Mouse (Mus musculus): ENCODE data around the gene Pafah1b3.
A peak's percentile ranks its signal among the peaks of the same experiment; 100 is the strongest.

The Pafah1b3 gene

GRCm38 (mm10) chr7:25305956-25306613, 8.3 kb upstream of the Pafah1b3 start, which contains the start of gene Tmem145:
Tmem145 (plus strand) TSS chr7:25306106.
- DNase-seq (ENCODE audit: low read depth) = peak; percentile 57

DNA sequence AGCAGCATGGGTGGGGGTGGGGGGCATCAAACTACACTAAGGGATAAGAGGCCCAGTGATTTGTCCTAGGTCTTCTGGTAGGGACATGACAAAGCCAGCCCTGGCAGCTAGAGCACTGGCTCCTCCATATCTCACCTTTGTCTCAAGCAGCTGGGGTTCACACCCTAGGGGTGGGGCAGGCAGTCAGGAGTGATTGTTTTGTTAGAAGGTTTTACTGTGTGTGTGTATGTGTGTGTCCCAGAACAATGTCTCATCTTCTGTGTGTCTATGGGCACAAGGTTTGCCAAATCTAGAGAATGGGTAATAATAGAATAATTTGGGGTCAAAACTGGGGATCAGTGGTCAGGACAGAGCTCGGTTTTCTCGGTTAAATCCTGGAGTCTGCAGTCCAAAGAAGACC, 7.7 kb upstream of the Pafah1b3 start:
- DNase-seq (ENCODE audit: low read depth) = no peak

DNA sequence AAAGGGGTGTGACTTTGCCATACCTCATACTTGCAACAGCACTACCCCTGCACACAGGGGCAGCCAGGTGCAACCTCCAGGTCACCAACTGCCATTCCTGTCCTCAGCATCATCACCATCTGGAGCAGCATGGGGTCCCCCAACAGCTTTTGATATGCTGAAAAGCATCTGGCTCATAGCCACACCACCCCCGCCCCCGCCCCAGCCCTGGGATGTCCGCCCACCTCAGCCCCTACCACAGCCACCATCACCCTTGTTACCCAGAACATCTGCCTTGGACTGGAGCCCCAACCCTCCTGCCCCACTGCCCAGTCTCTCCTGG, 5.9 kb upstream of the Pafah1b3 start:
- DNase-seq (ENCODE audit: low read depth) = no peak

GRCm38 (mm10) chr7:25303003-25303684, 5.4 kb upstream of the Pafah1b3 start:
- no peak for DNase-seq (ENCODE audit: low read depth)

GRCm38 (mm10) chr7:25301063-25301462, 3.3 kb upstream of the Pafah1b3 start, which contains the start of gene Prr19:
Prr19 (plus strand) TSS chr7:25301411.
- no peak for DNase-seq (ENCODE audit: low read depth)

DNA sequence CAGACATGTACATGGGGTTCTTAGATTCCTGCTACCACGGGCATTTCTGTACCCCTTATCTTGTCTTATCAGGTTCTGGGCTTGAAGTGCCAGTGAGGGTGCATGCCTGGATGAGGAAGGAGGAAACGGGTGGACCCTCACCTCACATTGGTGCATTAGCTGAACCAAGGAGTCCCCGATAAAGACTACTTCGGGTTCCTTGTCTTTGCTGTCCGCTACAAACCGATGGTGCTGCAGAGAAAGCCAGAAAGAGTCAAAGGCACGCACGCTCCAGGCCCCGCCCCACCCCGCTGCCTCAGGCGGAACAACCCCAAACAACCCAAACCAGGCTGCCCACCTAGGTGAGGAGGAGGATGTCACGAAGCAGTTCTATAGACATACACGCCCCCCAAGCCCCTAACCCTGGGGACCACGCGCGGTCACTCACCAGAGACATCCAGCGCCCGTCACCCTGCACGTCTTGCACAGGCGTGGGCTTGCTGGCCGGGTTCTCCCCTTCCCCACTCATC, 787 bp downstream of the Pafah1b3 start:
- peak; percentile 59 for DNase-seq (ENCODE audit: low read depth)

- DNase-seq (ENCODE audit: low read depth) = no peak
Measured at GRCm38 (mm10) chr7:25294960-25295722, 2.6 kb downstream of the Pafah1b3 start.

GRCm38 (mm10) chr7:25294495-25294894, 3.3 kb downstream of the Pafah1b3 start:
- no peak for DNase-seq (ENCODE audit: low read depth)

- DNase-seq (ENCODE audit: low read depth) = no peak
Measured at GRCm38 (mm10) chr7:25293191-25293739, 4.5 kb downstream of the Pafah1b3 start.

DNA sequence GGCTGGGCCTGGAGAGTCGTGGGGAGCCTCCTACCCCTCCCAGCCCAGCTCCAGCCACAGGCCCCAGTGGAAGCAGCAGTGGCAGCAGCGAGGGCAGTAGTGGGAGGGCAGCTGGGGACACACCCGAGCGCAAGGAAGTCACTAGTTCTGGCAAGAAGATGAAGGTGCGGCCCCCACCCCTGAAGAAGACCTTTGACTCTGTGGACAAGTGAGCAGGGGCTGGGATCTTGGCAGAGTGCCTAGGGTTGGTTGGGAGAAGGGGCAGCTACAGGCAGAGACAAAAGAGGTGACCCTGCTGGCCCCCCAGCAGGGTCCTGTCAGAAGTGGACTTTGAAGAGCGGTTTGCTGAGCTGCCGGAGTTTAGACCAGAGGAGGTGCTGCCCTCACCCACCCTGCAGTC, 5.7 kb downstream of the Pafah1b3 start:
- no peak for DNase-seq (ENCODE audit: low read depth)

DNA sequence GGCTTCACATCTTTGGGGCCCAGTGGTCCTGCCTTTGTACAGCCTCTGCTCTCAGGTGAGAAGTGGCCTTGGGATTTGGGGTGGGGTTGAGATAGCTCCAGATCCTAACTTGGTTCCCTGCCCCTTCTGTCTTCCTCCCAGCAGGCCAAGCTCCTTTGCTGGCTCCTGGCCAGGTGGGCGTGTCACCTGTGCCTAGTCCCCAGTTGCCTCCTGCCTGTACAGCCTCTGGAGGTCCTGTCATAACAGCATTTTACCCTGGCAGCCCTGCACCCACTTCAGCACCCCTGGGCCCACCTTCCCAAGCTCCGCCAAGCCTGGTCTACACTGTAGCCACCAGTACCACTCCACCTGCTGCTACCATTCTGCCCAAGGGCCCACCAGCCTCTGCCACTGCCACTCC, 6.9 kb downstream of the Pafah1b3 start:
- no peak for DNase-seq (ENCODE audit: low read depth)

- no peak for DNase-seq (ENCODE audit: low read depth)
Measured at GRCm38 (mm10) chr7:25290463-25290862, 7.3 kb downstream of the Pafah1b3 start.

DNA sequence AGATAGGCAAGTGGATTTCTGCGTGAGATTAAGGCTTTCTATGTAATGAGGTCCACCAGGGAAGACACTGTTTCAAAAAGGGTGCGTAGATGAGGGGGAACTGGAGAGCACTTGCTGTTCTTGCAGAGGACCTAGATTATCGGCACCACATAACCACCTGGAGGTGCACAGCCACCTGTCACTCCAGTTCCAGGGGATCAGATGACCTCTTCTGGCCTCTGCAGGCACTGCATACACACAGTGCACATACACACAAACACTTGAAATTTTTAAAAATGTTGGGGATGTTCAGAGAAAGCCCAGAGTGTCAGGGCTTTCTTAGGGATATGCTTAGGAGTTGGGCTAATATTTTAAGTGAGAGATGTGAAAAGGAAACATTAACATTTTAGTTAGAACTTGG, 7.9 kb downstream of the Pafah1b3 start:
- peak; percentile 19 for DNase-seq (ENCODE audit: low read depth)

- DNase-seq (ENCODE audit: low read depth) = no peak
Measured at GRCm38 (mm10) chr7:25288721-25289120, 9.1 kb downstream of the Pafah1b3 start.

GRCm38 (mm10) chr7:25288011-25288410, 9.8 kb downstream of the Pafah1b3 start:
- DNase-seq (ENCODE audit: low read depth) = no peak

DNA sequence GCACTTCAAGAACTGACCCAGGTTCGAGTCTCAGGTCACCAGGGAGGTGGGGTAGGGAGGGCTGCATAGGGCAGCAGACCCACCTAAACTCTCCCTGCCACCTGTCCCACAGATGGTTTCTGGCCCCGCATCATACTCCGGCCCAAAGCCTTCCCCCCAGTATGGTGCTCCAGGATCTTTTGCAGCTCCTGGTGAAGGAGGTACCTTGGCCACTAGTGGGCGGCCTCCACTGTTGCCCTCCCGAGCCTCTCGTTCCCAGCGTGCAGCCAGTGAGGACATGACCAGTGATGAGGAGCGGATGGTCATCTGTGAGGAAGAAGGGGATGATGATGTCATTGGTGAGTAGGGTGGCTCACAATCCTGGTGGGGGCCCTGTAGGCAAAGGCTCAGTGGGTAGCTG, 10.8 kb downstream of the Pafah1b3 start:
- no peak for DNase-seq (ENCODE audit: low read depth)

GRCm38 (mm10) chr7:25285511-25286238, 12.1 kb downstream of the Pafah1b3 start:
- no peak for DNase-seq (ENCODE audit: low read depth)

GRCm38 (mm10) chr7:25284766-25285165, 13.0 kb downstream of the Pafah1b3 start:
- DNase-seq (ENCODE audit: low read depth) = peak; percentile 5

GRCm38 (mm10) chr7:25284171-25284570, 13.6 kb downstream of the Pafah1b3 start:
- DNase-seq (ENCODE audit: low read depth) = no peak

- no peak for DNase-seq (ENCODE audit: low read depth)
Measured at GRCm38 (mm10) chr7:25283637-25284036, 14.1 kb downstream of the Pafah1b3 start.

- DNase-seq (ENCODE audit: low read depth) = peak; percentile 65
Measured at GRCm38 (mm10) chr7:25282731-25283211, 15.0 kb downstream of the Pafah1b3 start.
